Mouse (Mus musculus) kidney, adult 2 months (tissue): ENCODE data around the gene Slc22a6.

Experiments
- CTCF ChIP-seq: fragments of 200-500 bp; conservative IDR thresholded peaks from 2 replicates; pipeline ENCODE4 v1.5.1; 2011; ENCODE audit warnings: low read depth, mild to moderate bottlenecking, control low read depth, low read length, moderate library complexity, mixed read lengths; ENCODE audit not compliant: insufficient read depth, insufficient read length
- POLR2A ChIP-seq: fragments of 200-500 bp; IDR thresholded peaks from one replicate; pipeline ENCODE4 v1.6.1; 2011; ENCODE audit warnings: low read depth, low read length, control low read depth

GRCm38 (mm10) chr19:8572485-8572884 lies 45.4 kb upstream of the Slc22a6 start:
- TF ChIP-seq POLR2A (no peak), CTCF (no peak)
